9 mouse cellular contexts compared by ENCODE assay signal in genomic region chr12:83303221-83303620, GRCm38 (mm10).
A peak's percentile ranks its signal among the peaks of the same experiment; 100 is the strongest.
DNase-seq lines count a peak whose midpoint lies in the region; ATAC-seq lines count a peak whose summit lies in the region.
"Had no signal": no experiment of that assay in that cellular context is flagged by ENCODE, and none has a peak within 500 bp of the region (broad histone marks: within the 10 kb centered on the region; RNA-seq: fewer than 3 reads in every experiment).

No protein-coding gene starts in this region.

- peak overlapping the region; percentile 36; the same call in 1 of the 2 replicates for H3K27ac ChIP-seq in embryonic facial prominence, embryonic 10.5 days (replicated peaks)
- H3K27ac ChIP-seq in heart, embryonic 14.5 days (replicated peaks in 1 of 2; ENCODE audit: control insufficient read depth in 1 of 2, insufficient read depth in 1 of 2, low read depth in 2 of 2, low read length in 2 of 2), result peak overlapping the region; percentile 73 to 83
- no peak overlapping the region; the same call in 1 of the 2 replicates for H3K27ac ChIP-seq in midbrain, embryonic 11.5 days (ENCODE audit: low read depth, low read length)

- no peaks in the 10 kb centered on the region for H3K36me3 ChIP-seq in embryonic facial prominence, embryonic 10.5 days (replicated peaks)
- no peaks in the 10 kb centered on the region for H3K36me3 ChIP-seq in heart, embryonic 14.5 days (ENCODE audit: control insufficient read depth, insufficient read depth, low read length)
- H3K36me3 ChIP-seq in midbrain, embryonic 11.5 days (ENCODE audit: control insufficient read depth, insufficient read depth, low read length), result no peaks in the 10 kb centered on the region

- peak; percentile 62 for DNase-seq in cerebellum, adult 9-10 months
- DNase-seq in cerebellum, adult 8-10 months, result no peak
- DNase-seq in embryonic facial prominence, embryonic 10.5 days (ENCODE audit: low spot score), result no peak
- DNase-seq in midbrain, embryonic 11.5 days (ENCODE audit: low spot score, missing footprints), result no peak
- DNase-seq in spleen, postnatal 14 days (ENCODE audit: low spot score in 2 of 2), result no peak
- no peak for DNase-seq in urinary bladder, adult 18-20 months (ENCODE audit: low spot score in 2 of 2)
- no peak for DNase-seq in thymus, postnatal 25 days
- DNase-seq: adrenal gland, adult 2 months had no signal

- ATAC-seq in heart, embryonic 14.5 days (ENCODE audit: insufficient number of reproducible peaks, insufficient read depth, low FRiP score, low read depth), result no peak
- no peak for ATAC-seq in midbrain, embryonic 11.5 days (ENCODE audit: low FRiP score)

- H3K9ac ChIP-seq in heart, embryonic 14.5 days (ENCODE audit: low read length), result peak overlapping the region; percentile 42
- H3K9ac ChIP-seq in midbrain, embryonic 11.5 days (ENCODE audit: low read length), result peak overlapping the region; percentile 34; the same call in 1 of the 2 replicates

- H3K27me3 ChIP-seq in embryonic facial prominence, embryonic 10.5 days (replicated peaks; ENCODE audit: low read depth, poor library complexity, severe bottlenecking), result peaks cover 13% of the 10 kb centered on the region
- H3K27me3 ChIP-seq in heart, embryonic 14.5 days (ENCODE audit: control insufficient read depth, insufficient read depth, low read length), result no peaks in the 10 kb centered on the region
- no peaks in the 10 kb centered on the region for H3K27me3 ChIP-seq in midbrain, embryonic 11.5 days (ENCODE audit: control insufficient read depth, insufficient read depth, low read length)

- 56% methylated on average over 6 of the region's 6 CpGs for WGBS in embryonic facial prominence, embryonic 10.5 days
- WGBS in heart, embryonic 14.5 days, result 31% methylated on average over 6 of the region's 6 CpGs
- 65% methylated on average over 6 of the region's 6 CpGs for WGBS in midbrain, embryonic 11.5 days

- no peak overlapping the region for H3K4me3 ChIP-seq in embryonic facial prominence, embryonic 10.5 days
- H3K4me3 ChIP-seq in heart, embryonic 14.5 days (ENCODE audit: control insufficient read depth in 1 of 2, insufficient read depth in 1 of 2, low read depth in 1 of 2, low read length in 2 of 2), result no peak overlapping the region
- no peak overlapping the region for H3K4me3 ChIP-seq in midbrain, embryonic 11.5 days (ENCODE audit: low read depth, low read length)

- H3K9me3 ChIP-seq in embryonic facial prominence, embryonic 10.5 days, result no peaks in the 10 kb centered on the region
- H3K9me3 ChIP-seq in heart, embryonic 14.5 days (ENCODE audit: control insufficient read depth, low read length), result no peaks in the 10 kb centered on the region
- H3K9me3 ChIP-seq in midbrain, embryonic 11.5 days (ENCODE audit: control insufficient read depth, low read length), result no peaks in the 10 kb centered on the region

- peak overlapping the region; percentile 34 for H3K4me2 ChIP-seq in heart, embryonic 14.5 days (ENCODE audit: low read length)
- no peak overlapping the region for H3K4me2 ChIP-seq in midbrain, embryonic 11.5 days

- peaks cover 32% of the 10 kb centered on the region for H3K4me1 ChIP-seq in embryonic facial prominence, embryonic 10.5 days
- H3K4me1 ChIP-seq in heart, embryonic 14.5 days (ENCODE audit: control insufficient read depth in 2 of 2, insufficient read depth in 2 of 2, low read length in 2 of 2), result peaks cover 18 to 31% of the 10 kb centered on the region in 2 experiments
- peaks cover 17% of the 10 kb centered on the region for H3K4me1 ChIP-seq in midbrain, embryonic 11.5 days (ENCODE audit: control insufficient read depth, insufficient read depth, low read length)
